Mouse (Mus musculus): Measurements from ENCODE around the gene Slc38a9.
"Not testable (repeated sequence)": the region's sequence is repeated elsewhere in the genome, so short reads cannot be mapped to it uniquely, and the experiment has no call there.

Gene Slc38a9

GRCm38 (mm10) chr13:112686155-112686554 lies 25.6 kb downstream of the Slc38a9 start:
- DNase-seq = no peak

GRCm38 (mm10) chr13:112692870-112693553 lies 32.5 kb downstream of the Slc38a9 start:
- no peak for DNase-seq

- DNase-seq = no peak
These were observed 35.1 kb downstream of the Slc38a9 start for GRCm38 (mm10) chr13:112695526-112696240.

- DNase-seq = no peak
These were observed 40.7 kb downstream of the Slc38a9 start for GRCm38 (mm10) chr13:112701256-112701655.

- DNase-seq = no peak
These were observed 45.8 kb downstream of the Slc38a9 start for GRCm38 (mm10) chr13:112706351-112706750.

GRCm38 (mm10) chr13:112720078-112720736 lies 59.7 kb downstream of the Slc38a9 start:
- DNase-seq = no peak

- DNase-seq = no peak
These were observed 61.6 kb downstream of the Slc38a9 start for GRCm38 (mm10) chr13:112721946-112722729.

- DNase-seq = not testable (repeated sequence)
These were observed 63.7 kb downstream of the Slc38a9 start for GRCm38 (mm10) chr13:112724260-112724659.

GRCm38 (mm10) chr13:112726002-112726401 lies 65.5 kb downstream of the Slc38a9 start:
- DNase-seq = no peak

GRCm38 (mm10) chr13:112733311-112733710 lies 72.8 kb downstream of the Slc38a9 start:
- DNase-seq = no peak

- DNase-seq = no peak
These were observed 74.6 kb downstream of the Slc38a9 start for GRCm38 (mm10) chr13:112734906-112735713.

- DNase-seq = no peak
These were observed 75.9 kb downstream of the Slc38a9 start for GRCm38 (mm10) chr13:112736407-112736806.

- no peak for DNase-seq
These were observed 76.6 kb downstream of the Slc38a9 start for GRCm38 (mm10) chr13:112737110-112737509.

- DNase-seq = no peak
These were observed 77.5 kb downstream of the Slc38a9 start for GRCm38 (mm10) chr13:112738005-112738404.

- no peak for DNase-seq
These were observed 79.5 kb downstream of the Slc38a9 start for GRCm38 (mm10) chr13:112740073-112740472.

GRCm38 (mm10) chr13:112742076-112742830 lies 81.7 kb downstream of the Slc38a9 start:
- no peak for DNase-seq

- DNase-seq = no peak
These were observed 83.1 kb downstream of the Slc38a9 start for GRCm38 (mm10) chr13:112743647-112744046.

- no peak for DNase-seq
These were observed 83.7 kb downstream of the Slc38a9 start for GRCm38 (mm10) chr13:112744061-112744849.

- no peak for DNase-seq
These were observed 85.6 kb downstream of the Slc38a9 start for GRCm38 (mm10) chr13:112745936-112746694.

- DNase-seq = no peak
These were observed 86.1 kb downstream of the Slc38a9 start for GRCm38 (mm10) chr13:112746695-112747055.
